Mouse (Mus musculus) embryo, embryonic 10.5 days (tissue): Measurements from ENCODE around the gene Tmem213.

ENCODE experiments used
- DNase-seq: peaks from one replicate; pipeline ENCODE4 v3.0.0-alpha.2; 2015; ENCODE audit warnings: low spot score

Tmem213 gene

GRCm38 (mm10) chr6:38109160-38109795, at the start of gene Tmem213:
Tmem213 (plus strand) TSS chr6:38109255.
- no peak for DNase-seq

DNA sequence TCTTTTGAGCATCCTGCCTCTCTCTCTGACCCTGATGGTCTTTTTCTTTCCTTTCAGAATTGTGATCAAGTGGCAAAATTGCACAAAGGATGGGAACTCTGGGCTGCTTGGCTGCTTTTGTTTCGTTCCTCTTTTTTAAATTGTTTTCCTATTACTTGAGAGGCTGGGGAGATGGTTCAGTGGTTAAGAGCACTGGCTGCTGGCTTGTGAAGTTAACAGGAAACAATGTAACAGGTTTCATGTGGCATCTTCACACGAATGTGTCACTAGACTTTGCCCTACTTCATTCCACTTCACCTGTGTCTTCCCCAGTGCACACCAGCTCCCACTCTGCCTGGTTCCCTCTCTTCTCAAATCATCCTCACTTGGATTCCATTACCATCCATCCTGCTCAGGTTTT, 44.4 kb upstream of the Tmem213 start:
- DNase-seq: no peak

- DNase-seq: no peak
Observed at GRCm38 (mm10) chr6:38065122-38065500, 43.9 kb upstream of the Tmem213 start.

- DNase-seq: no peak
Observed at GRCm38 (mm10) chr6:38065501-38066122, 43.4 kb upstream of the Tmem213 start.

GRCm38 (mm10) chr6:38066215-38066614, 42.8 kb upstream of the Tmem213 start:
- peak; percentile 90 for DNase-seq

- no peak for DNase-seq
Observed at GRCm38 (mm10) chr6:38071256-38071655, 37.8 kb upstream of the Tmem213 start.

DNA sequence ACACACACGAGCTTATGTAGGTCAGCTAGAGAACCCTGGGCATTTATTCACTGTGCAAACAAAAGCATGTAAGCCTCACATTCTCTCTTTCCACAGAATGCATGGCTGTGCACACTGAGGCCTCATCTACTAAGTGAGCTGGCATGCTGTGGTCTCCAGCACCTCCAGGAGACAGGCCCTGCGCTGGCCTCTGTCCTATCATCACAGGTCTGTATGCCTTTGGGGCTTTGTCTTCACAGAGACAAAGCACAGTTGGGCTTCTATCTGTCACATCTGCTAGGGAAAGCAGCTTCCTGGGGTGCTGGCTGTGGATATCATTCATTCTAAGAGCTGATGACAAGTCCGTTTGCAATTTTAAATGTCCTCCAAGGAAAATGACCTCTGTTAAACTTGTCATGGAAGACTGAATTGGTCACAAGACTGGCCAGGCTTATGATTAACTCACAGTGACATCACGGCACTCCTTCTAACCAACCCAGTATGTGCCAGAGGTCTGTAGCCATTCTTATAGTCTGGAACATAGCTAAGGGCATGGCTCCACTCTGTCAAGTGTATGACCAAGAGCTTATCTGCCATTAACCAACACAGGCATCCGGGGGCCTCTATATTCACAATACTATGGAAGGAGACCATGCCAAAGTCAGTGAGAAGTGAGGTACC, 36.8 kb upstream of the Tmem213 start:
- DNase-seq: no peak

DNA sequence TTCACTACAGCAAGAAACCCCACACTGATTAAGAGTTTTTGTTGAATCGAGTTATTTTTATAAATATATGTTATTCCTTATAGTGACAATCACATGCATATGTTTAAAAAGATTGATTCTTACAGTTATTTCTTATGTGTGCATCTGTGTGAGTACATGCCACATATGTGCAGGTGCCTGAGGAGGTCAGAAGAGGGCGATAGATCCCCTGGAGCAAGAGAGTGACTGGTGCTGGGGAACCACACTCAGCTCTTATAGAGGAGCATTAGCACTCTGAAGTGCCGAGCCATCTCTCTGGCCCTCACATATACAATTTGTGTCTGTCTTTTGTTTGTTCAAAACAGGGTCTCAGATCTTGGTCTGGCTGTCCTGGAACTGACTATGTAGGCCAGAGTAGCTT, 35.5 kb upstream of the Tmem213 start:
- DNase-seq: no peak

GRCm38 (mm10) chr6:38080364-38080763, 28.7 kb upstream of the Tmem213 start:
- DNase-seq: no peak

GRCm38 (mm10) chr6:38081727-38082341, 27.2 kb upstream of the Tmem213 start:
- DNase-seq: peak; percentile 20

DNA sequence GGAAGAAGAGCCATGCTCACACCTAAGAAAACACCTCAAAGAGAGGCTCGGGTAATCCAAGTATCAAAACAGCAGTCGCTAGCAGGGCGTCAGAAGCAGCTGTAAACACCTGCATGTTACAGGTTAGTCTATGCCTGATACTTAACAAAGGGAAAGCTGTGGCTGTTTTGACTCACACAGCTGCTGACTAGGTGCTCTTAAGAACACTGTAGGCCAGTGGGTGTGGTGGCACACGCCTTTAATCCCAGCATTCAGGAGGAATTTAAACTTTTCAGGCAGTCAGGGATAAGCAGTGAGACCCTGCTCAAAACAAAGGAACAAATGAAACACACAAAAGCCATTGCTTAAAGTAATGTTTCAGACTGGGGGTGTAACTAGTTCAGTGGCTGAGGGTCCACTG, 25.9 kb upstream of the Tmem213 start:
- no peak for DNase-seq

- DNase-seq: no peak
Observed at GRCm38 (mm10) chr6:38087242-38088026, 21.6 kb upstream of the Tmem213 start.

GRCm38 (mm10) chr6:38092539-38092938, 16.5 kb upstream of the Tmem213 start:
- no peak for DNase-seq

GRCm38 (mm10) chr6:38094701-38095100, 14.4 kb upstream of the Tmem213 start:
- no peak for DNase-seq

- no peak for DNase-seq
Observed at GRCm38 (mm10) chr6:38096961-38097370, 12.1 kb upstream of the Tmem213 start.

GRCm38 (mm10) chr6:38102216-38102795, 6.7 kb upstream of the Tmem213 start:
- DNase-seq: no peak

DNA sequence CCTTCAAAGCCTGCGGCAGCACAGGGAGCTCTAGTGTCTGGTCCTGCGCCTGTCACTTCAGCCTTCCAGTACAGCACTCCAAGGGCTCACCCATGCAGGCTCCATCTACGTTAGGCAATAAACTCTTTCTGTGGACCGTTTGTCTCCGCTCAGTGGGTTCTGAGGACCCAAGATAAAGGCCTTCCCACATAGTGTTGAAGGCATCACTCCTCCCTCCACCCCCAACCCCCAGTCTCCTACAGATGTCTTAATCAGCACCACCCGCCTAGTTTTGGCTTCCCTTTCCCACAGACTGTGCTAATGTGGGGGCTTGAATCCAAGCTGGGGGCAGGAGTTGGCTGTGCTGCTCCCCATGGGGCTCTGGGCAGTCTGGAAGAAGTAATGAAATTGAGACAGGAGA, 5.3 kb upstream of the Tmem213 start:
- DNase-seq: no peak

GRCm38 (mm10) chr6:38105924-38106323, 3.1 kb upstream of the Tmem213 start:
- no peak for DNase-seq

GRCm38 (mm10) chr6:38108449-38108848, 606 bp upstream of the Tmem213 start:
- DNase-seq: no peak

- DNase-seq: peak; percentile 6
Observed at GRCm38 (mm10) chr6:38109871-38110270, 816 bp downstream of the Tmem213 start.

- no peak for DNase-seq
Observed at GRCm38 (mm10) chr6:38110859-38111258, 1.8 kb downstream of the Tmem213 start.
